Mouse (Mus musculus) heart, embryonic 11.5 days (tissue): ENCODE measurements around the gene Fanca. TPM values are rescaled to one million over a fixed set of nuclear protein-coding genes. Genes with fewer than 3 reads are reported as not detected.

ENCODE experiments used
- ATAC-seq: fragments of 200-750 bp; cut with Nextera tagmentation; replicated peaks from 2 replicates; pipeline ENCODE4 v1.8.0; 2017; ENCODE audit warnings: moderate library complexity; ENCODE audit not compliant: insufficient number of reproducible peaks, low FRiP score, low TSS enrichment
- H3K27ac ChIP-seq: fragments of 300-500 bp; sonication (generic); 2 replicates; pipeline ENCODE4 v1.5.1; 2014; ENCODE audit warnings: mild to moderate bottlenecking, low read depth, low read length
- H3K27me3 ChIP-seq: fragments of 300-500 bp; sonication (generic); 2 replicates; pipeline ENCODE4 v1.6.1; 2014; ENCODE audit warnings: mild to moderate bottlenecking, low read length, mixed read lengths; ENCODE audit not compliant: control insufficient read depth, insufficient read depth
- H3K36me3 ChIP-seq: fragments of 300-500 bp; sonication (generic); 2 replicates; pipeline ENCODE4 v1.6.1; 2014; ENCODE audit warnings: mild to moderate bottlenecking, low read length, moderate library complexity, mixed read lengths; ENCODE audit not compliant: control insufficient read depth, insufficient read depth
- H3K4me1 ChIP-seq: fragments of 300-500 bp; sonication (generic); 2 replicates; pipeline ENCODE4 v1.6.1; 2014; ENCODE audit warnings: low read length; ENCODE audit not compliant: control insufficient read depth, insufficient read depth
- H3K4me2 ChIP-seq: fragments of 300-500 bp; sonication (generic); 2 replicates; pipeline ENCODE4 v1.6.1; 2014; ENCODE audit warnings: mild to moderate bottlenecking, moderate library complexity
- H3K4me3 ChIP-seq: fragments of 300-500 bp; sonication (generic); 2 replicates; pipeline ENCODE4 v1.5.1; 2014; ENCODE audit warnings: low read depth, low read length
- H3K9ac ChIP-seq: fragments of 300-500 bp; sonication (generic); 2 replicates; pipeline ENCODE4 v1.6.1; 2014; ENCODE audit warnings: mild to moderate bottlenecking, low read depth, low read length, moderate library complexity
- H3K9me3 ChIP-seq: fragments of 300-500 bp; sonication (generic); replicated peaks from 2 replicates; pipeline ENCODE4 v1.6.1; 2016; ENCODE audit warnings: low read length; ENCODE audit not compliant: control insufficient read depth
- WGBS: fragments of 180-500 bp; shearing (Covaris S2); extraction: QIAGEN DNeasy Blood & Tissue Kit; methylation state at CpG from one replicate; pipeline ENCODE4 v1.1.7; 2014; ENCODE audit not compliant: insufficient replicate concordance; 5-methylcytosine and 5-hydroxymethylcytosine counted together
- polyA plus RNA-seq: library from polyadenylated mRNA; unstranded; fragments of >200 nt; fragmentation: Nextera tagmentation; extraction: Ambion mirVana; gene quantifications from 2 replicates; pipeline ENCODE4 v1.2.1, GENCODE M21; 2014

Gene Fanca
- polyA plus RNA-seq, 1 experiment from 2014 or later, result 27.7 TPM

- no peak overlapping the region for H3K27ac ChIP-seq
- H3K4me3 ChIP-seq, result peak overlapping the region; percentile 99
- peak overlapping the region; percentile 97 for H3K4me2 ChIP-seq
- H3K9ac ChIP-seq, result peak overlapping the region; percentile 97
- peaks cover 27% of the 10 kb centered on the region for H3K36me3 ChIP-seq
- H3K9me3 ChIP-seq, result no peaks in the 10 kb centered on the region
- ATAC-seq, result no peak
- no peaks in the 10 kb centered on the region for H3K27me3 ChIP-seq
- 69% methylated on average over 6 of the region's 6 CpGs for WGBS
- peaks cover 24% of the 10 kb centered on the region for H3K4me1 ChIP-seq
These were observed 63.2 kb downstream of the Fanca start for GRCm38 (mm10) chr8:123255170-123255569.

GRCm38 (mm10) chr8:123254099-123254885 lies 64.1 kb downstream of the Fanca start, which contains the start of the genes Zfp276 and Vps9d1:
Gene Zfp276, plus strand, starts transcription at chr8:123254195.
Gene Vps9d1, minus strand, starts transcription at chr8:123254348.
- H3K36me3 ChIP-seq, result peaks cover 28% of the 10 kb centered on the region
- peak within 1 kb of the TSS; percentile 97 for H3K9ac ChIP-seq
- peak; percentile 93 for ATAC-seq
- peak within 1 kb of the TSS; percentile 97 for H3K4me2 ChIP-seq
- peak within 1 kb of the TSS; percentile 99 for H3K4me3 ChIP-seq
- H3K27ac ChIP-seq, result peak within 1 kb of the TSS; percentile 87
- no peaks in the 10 kb centered on the region for H3K9me3 ChIP-seq
- WGBS, result under 1% methylated on average over 89 of the region's 99 CpGs
- no peaks in the 10 kb centered on the region for H3K27me3 ChIP-seq
- H3K4me1 ChIP-seq, result peaks cover 24% of the 10 kb centered on the region

- Histone ChIP-seq H3K27me3 (no peaks in the 10 kb centered on the region), H3K4me1 (peaks cover 24% of the 10 kb centered on the region), H3K27ac (peak overlapping the region; percentile 87), H3K4me3 (peak overlapping the region; percentile 99), H3K9ac (peak overlapping the region; percentile 97), H3K9me3 (no peaks in the 10 kb centered on the region), H3K4me2 (peak overlapping the region; percentile 97), H3K36me3 (peaks cover 25% of the 10 kb centered on the region)
- ATAC-seq, result 0 out of 2 replicates have a peak, but pooled peaks have one; percentile 5
- WGBS, result under 1% methylated on average over 40 of the region's 40 CpGs
These were observed 64.8 kb downstream of the Fanca start for GRCm38 (mm10) chr8:123253451-123254098.

- peak overlapping the region; percentile 97 for H3K9ac ChIP-seq
- 0 out of 2 replicates have a peak overlapping the region, but pooled peaks have one; percentile 10 for H3K27ac ChIP-seq
- H3K4me2 ChIP-seq, result peak overlapping the region; percentile 97
- peaks cover 26% of the 10 kb centered on the region for H3K36me3 ChIP-seq
- H3K4me3 ChIP-seq, result peak overlapping the region; percentile 99
- H3K9me3 ChIP-seq, result no peaks in the 10 kb centered on the region
- 50% methylated on average over 4 of the region's 4 CpGs for WGBS
- H3K27me3 ChIP-seq, result no peaks in the 10 kb centered on the region
- ATAC-seq, result no peak
- peaks cover 24% of the 10 kb centered on the region for H3K4me1 ChIP-seq
These were observed 65.5 kb downstream of the Fanca start for GRCm38 (mm10) chr8:123252925-123253324.

GRCm38 (mm10) chr8:123250940-123251339 lies 67.4 kb downstream of the Fanca start:
- Histone ChIP-seq H3K27me3 (no peaks in the 10 kb centered on the region), H3K9me3 (no peaks in the 10 kb centered on the region), H3K36me3 (peaks cover 27% of the 10 kb centered on the region), H3K4me3 (no peak overlapping the region), H3K27ac (no peak overlapping the region), H3K4me1 (peaks cover 24% of the 10 kb centered on the region), H3K4me2 (no peak overlapping the region), H3K9ac (no peak overlapping the region)
- 86% methylated on average over 5 of the region's 5 CpGs for WGBS
- no peak for ATAC-seq

GRCm38 (mm10) chr8:123248596-123248995 lies 69.8 kb downstream of the Fanca start:
- 93% methylated on average over 8 of the region's 8 CpGs for WGBS

GRCm38 (mm10) chr8:123247748-123248147 lies 70.6 kb downstream of the Fanca start:
- no peak for ATAC-seq
- H3K36me3 ChIP-seq, result peaks cover 42% of the 10 kb centered on the region
- H3K27me3 ChIP-seq, result no peaks in the 10 kb centered on the region
- no peak overlapping the region for H3K4me3 ChIP-seq
- H3K9ac ChIP-seq, result no peak overlapping the region
- 92% methylated on average over 6 of the region's 6 CpGs for WGBS
- H3K27ac ChIP-seq, result no peak overlapping the region
- H3K4me1 ChIP-seq, result peaks cover 5% of the 10 kb centered on the region
- no peak overlapping the region for H3K4me2 ChIP-seq
- H3K9me3 ChIP-seq, result no peaks in the 10 kb centered on the region

More at GRCm38 (mm10) chr8:123248596-123248995, 69.8 kb downstream of the Fanca start:
- H3K27ac ChIP-seq, result no peak overlapping the region
- no peak for ATAC-seq
- H3K9ac ChIP-seq, result no peak overlapping the region
- peaks cover 11% of the 10 kb centered on the region for H3K4me1 ChIP-seq
- peaks cover 42% of the 10 kb centered on the region for H3K36me3 ChIP-seq
- no peaks in the 10 kb centered on the region for H3K27me3 ChIP-seq
- no peak overlapping the region for H3K4me2 ChIP-seq
- H3K9me3 ChIP-seq, result no peaks in the 10 kb centered on the region
- no peak overlapping the region for H3K4me3 ChIP-seq

- peaks cover 39% of the 10 kb centered on the region for H3K36me3 ChIP-seq
- H3K4me1 ChIP-seq, result no peaks in the 10 kb centered on the region
- WGBS, result 87% methylated on average over 12 of the region's 12 CpGs
- ATAC-seq, result no peak
- H3K9me3 ChIP-seq, result no peaks in the 10 kb centered on the region
- H3K27ac ChIP-seq, result no peak overlapping the region
- no peaks in the 10 kb centered on the region for H3K27me3 ChIP-seq
- no peak overlapping the region for H3K9ac ChIP-seq
- H3K4me2 ChIP-seq, result no peak overlapping the region
- H3K4me3 ChIP-seq, result no peak overlapping the region
These were observed 72.8 kb downstream of the Fanca start for GRCm38 (mm10) chr8:123245543-123245942.
